Mouse (Mus musculus): ENCODE data around the gene Phactr4.

- no peak for TF ChIP-seq CTCF (IDR thresholded peaks at IDR 0.05; ENCODE audit: insufficient read depth, low read length)
- no peak for TF ChIP-seq POLR2A (IDR thresholded peaks at IDR 0.05; ENCODE audit: borderline replicate concordance, extremely low read depth, low read depth, low read length)
These were observed 2.5 kb upstream of the Phactr4 start for GRCm38 (mm10) chr4:132424765-132425164.

Data from lung, adult 2 months (tissue).